Mouse (Mus musculus) naive thymus-derived CD4-positive, alpha-beta T cell, adult 2 months (primary cell): Measurements from ENCODE around the gene Nfkbib.

Experiments
- DNase-seq: peaks from one replicate; pipeline ENCODE4 v3.0.0-alpha.2; 2011; ENCODE audit warnings: low read depth

Nfkbib gene

DNA sequence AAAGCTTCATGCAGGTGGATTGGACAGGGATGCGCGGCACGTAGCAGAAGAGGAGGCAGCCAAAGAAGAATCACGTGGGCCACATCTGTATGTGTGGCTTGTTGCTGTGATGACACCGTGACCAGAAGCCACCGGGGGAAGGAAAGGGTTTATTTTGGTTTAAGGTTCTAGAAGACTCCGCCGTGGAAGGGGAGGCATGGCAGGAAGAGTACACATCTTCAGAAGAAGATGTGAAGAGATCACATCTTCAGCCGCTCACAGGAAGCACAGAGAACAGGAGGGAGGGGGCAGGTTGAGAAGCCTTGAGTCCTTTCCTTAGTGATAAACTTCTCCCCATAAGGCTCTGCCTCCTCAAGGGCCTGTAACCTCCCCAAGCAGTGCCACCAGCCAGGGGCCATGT lies 32.7 kb upstream of the Nfkbib start:
- peak; percentile 87 for DNase-seq

GRCm38 (mm10) chr7:28796562-28796975 lies 29.3 kb upstream of the Nfkbib start:
- DNase-seq = peak; percentile 89

GRCm38 (mm10) chr7:28795832-28796231 lies 28.5 kb upstream of the Nfkbib start:
- DNase-seq = peak; percentile 59

GRCm38 (mm10) chr7:28794496-28794895 lies 27.2 kb upstream of the Nfkbib start:
- DNase-seq = peak; percentile 45

DNA sequence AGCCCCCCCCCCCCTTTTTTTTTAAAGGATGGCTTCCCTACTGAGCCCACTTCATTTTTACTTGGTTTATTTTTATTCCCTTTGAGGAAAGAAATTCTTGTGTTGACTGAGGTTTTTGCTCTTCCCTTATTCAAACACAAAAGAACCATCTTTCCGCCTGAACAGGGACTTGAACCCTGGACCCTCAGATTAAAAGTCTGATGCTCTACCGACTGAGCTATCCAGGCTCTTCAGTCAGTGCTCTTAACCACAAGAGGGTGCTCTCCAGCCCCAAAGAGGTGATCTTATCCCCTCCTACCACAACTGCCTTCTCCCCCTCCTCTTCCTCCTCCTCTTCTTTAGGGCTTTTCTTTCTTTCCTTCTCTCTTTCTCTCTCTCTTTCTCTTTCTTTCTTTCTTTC lies 26.5 kb upstream of the Nfkbib start:
- peak; percentile 52 for DNase-seq

DNA sequence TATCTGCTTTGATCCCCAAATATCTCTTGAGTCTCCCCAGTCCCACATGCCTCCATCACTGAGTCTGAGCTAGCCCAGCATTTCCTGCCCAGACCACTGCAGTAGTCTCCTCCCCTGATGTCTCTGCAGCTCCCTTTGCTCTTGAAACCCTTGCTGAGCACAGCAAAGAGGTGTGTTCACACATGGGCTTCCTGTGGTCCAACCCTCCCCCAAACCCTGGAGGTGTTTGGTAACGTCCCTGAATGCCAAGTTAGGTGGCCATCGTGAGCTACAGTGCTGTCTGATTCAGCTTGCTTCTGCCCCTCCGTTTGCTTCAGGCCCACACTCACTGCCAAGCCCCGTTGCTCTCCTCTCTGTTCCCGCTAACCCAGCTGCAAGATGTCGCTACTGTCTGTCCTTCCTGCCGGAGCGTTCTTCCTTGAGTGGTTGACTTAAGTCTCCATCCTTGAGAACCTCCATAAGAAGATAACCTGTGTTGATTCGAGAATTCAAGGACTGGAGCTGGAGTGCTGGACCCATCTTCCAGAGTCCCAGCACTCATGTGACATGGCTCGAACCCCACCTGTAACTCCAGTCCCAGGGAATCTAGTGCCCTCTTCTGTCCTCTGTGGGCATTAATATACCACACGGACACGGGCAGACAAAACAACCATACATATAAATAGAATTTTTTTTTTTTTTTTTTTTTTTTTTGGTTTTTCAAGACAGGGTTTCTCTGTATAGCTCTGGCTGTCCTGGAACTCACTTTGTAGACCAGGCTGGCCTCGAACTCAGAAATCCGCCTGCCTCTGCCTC lies 25.3 kb upstream of the Nfkbib start:
- DNase-seq = peak; percentile 79

GRCm38 (mm10) chr7:28791706-28792105 lies 24.4 kb upstream of the Nfkbib start:
- DNase-seq = peak; percentile 21

DNA sequence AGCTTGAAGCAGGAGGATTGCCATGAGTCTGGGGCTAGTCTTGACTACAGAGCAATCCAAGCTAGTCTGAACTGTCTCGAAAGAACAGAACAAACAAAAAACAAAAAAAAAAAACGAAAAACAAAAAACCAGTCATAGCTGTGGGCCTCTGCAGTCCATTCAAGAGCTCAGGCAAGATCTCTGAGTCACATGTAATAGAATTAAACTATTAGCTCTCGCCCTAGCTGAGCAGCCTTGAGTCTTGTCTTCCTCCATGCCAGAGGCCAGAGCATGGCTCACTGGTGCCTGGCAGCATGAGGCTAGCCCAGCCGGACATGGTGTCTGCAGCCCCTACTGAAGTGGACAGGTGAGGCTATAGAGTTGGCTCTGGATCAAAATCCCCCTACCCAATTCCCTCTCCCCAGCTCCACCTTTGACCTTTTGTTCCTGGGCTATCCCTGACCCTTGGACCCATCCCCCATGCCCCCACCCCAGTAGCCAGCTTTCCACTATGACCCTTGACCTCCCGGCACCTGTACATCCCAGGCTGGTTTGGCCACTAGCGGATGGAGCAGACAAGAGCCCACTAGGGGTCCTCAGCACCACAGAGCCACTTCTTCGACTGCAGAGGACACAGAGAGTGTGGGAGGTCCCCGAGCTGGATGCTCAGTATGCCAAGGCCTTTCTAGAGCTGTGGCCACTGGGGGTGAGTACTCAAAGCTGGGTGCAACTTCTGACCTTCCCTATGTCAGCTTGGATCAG lies 22.9 kb upstream of the Nfkbib start:
- peak; percentile 32 for DNase-seq

GRCm38 (mm10) chr7:28789235-28789634 lies 21.9 kb upstream of the Nfkbib start:
- DNase-seq = no peak

GRCm38 (mm10) chr7:28788307-28789195 lies 21.2 kb upstream of the Nfkbib start, which contains the start of gene Rinl:
Gene Rinl (plus strand): TSS chr7:28788969.
- peak; percentile 67 for DNase-seq

DNA sequence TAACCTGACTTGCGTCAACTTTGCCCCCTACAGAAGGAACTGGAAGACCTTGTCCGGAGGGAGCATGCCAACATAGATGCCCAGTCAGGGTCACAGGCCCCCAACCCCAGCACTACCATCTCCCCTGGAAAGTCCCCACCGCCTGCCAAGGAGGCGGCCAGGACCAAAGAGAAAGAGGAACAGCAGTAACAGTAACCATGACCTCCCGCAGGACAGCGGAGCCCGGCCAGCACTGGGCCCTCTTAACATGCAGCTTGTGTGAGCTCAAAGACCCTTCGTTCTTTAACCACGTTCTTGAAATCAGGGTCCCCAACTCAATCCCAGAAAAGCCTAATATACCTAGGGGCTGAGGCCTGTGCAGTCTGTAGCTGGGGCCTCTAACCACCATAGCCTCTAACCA lies 20.6 kb upstream of the Nfkbib start:
- no peak for DNase-seq

GRCm38 (mm10) chr7:28785161-28785560 lies 17.8 kb upstream of the Nfkbib start:
- no peak for DNase-seq

GRCm38 (mm10) chr7:28781261-28781663 lies 13.9 kb upstream of the Nfkbib start:
- peak; percentile 93 for DNase-seq

GRCm38 (mm10) chr7:28780857-28781256 lies 13.5 kb upstream of the Nfkbib start:
- DNase-seq = no peak

GRCm38 (mm10) chr7:28780067-28780658 lies 12.9 kb upstream of the Nfkbib start:
- DNase-seq = peak; percentile 94

GRCm38 (mm10) chr7:28778825-28779224 lies 11.5 kb upstream of the Nfkbib start:
- no peak for DNase-seq

DNA sequence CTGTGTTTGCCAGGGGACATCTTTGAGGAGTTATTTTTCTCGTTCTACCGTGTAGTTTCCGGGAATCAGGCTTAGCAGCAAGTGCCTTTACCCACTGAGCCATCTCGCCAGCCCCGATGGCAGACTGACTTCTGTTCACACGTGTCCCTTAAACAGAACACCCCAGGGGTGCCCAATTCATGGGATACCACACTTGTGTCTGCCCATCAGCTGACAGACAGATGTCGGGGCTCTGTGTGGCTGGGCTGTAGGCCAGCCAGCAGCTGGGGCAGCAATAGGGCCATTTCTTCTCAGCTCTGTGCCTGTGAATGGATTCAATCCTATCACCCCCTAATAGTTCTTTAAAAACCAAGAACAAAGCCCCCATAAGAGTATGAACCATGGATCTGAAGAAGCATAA lies 7.8 kb upstream of the Nfkbib start:
- no peak for DNase-seq

DNA sequence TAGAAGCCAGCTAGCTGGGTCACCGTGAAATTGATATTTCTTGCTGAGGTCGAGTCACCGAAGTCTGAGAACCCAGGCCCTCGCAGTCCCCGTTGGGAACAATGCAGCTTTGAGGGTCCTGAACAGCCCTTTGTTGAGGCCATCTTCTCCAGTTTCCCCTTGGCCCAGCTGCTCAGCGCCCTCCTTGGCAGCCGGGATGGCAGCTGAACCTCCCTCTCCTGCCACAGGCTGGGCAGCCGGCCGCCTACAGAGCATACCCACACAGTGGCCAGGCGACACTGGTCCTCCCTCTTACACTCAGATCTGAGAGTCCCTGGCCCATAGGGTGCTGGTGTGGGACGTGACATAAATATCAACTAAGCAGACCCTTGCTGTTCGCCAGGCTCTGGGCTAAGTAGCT lies 6.9 kb upstream of the Nfkbib start:
- DNase-seq = no peak

DNA sequence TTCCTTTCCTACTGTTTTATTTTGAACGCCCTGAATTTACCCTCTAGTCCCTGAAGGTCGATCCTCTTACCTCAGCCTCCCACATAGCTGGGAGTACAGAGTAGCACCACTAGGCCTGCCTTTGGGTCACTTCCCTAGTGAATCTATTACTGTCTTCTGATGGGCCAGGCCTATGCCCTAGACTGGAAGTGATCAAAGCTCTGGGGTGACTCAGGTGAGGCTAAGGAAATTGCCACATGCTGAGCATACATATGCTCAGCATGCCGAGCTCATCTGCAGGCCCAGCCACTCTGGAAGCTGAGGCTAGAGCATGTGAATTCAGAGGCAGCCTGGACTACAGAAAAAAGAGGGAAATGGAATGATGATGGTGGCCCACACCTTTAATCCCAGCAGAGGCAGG lies 5.9 kb upstream of the Nfkbib start:
- DNase-seq = no peak

- DNase-seq = no peak
These were observed 4.6 kb upstream of the Nfkbib start for GRCm38 (mm10) chr7:28771867-28772266.

- no peak for DNase-seq
These were observed 3.0 kb upstream of the Nfkbib start for GRCm38 (mm10) chr7:28770309-28770708.

DNA sequence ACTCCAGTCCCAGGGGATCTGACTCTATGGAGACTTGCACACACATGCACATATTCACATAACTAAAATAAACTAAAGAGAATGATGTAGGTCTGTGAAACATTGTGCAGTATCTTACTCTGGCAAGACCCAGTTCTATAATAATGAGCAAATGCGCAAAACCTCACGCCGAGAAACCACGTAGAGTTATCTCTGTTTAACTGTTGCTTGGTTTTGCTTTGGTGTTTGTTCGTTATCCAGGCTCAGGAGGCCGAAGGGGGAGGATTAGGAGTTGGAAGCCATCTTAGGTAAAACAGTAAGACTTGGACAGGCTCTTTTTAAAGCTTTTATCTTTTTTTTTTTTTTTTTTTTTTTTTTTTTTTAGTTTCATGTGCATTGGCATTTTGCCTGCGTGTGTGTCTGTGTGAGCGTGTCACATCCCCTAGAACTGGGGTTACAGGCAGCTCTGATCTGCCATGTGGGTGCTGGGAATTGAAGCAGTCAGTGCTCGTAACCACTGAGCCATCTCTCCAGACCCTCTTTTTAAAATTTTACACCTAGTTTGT lies 2.2 kb upstream of the Nfkbib start:
- no peak for DNase-seq
